Mouse (Mus musculus): Measurements from ENCODE around the gene Wnt5b. TPM values are rescaled to one million over a fixed set of nuclear protein-coding genes. Genes with fewer than 3 reads are reported as not detected.

Wnt5b gene
- polyA plus RNA-seq, 1 experiment, result 0.16 TPM

DNA sequence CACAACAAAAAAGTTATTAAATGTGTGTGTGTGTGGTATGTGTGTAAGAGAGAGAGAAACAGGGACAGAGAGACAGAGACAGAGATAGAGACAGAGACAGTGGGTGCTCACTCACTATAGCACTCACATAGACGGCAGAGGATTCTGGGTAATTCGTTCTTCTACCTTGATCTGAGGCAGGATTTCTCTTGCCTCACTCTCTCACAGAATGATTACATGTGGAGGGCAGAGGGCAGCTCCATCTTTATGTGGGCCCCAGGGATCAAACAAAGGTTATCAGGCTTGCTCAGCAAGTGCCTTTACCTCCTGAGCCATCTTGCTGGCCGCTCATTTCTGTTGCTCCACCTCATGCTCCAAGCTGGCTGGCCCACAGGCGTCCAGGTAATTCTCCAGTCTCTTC is 109.8 kb downstream of the Wnt5b start:
- Histone ChIP-seq H3K79me3 (ENCODE audit: low read depth) (no peaks in the 10 kb centered on the region), H3K27me3 (ENCODE audit: control insufficient read depth, insufficient read depth, insufficient read length) (peaks cover 12% of the 10 kb centered on the region), H3K4me3 (ENCODE audit: insufficient read depth, poor library complexity, severe bottlenecking) (no peak overlapping the region), H3ac (ENCODE audit: control insufficient read depth, insufficient read length, low read depth) (no peak overlapping the region), H3K36me3 (ENCODE audit: control insufficient read depth, insufficient read depth) (no peaks in the 10 kb centered on the region), H3K79me2 (ENCODE audit: control insufficient read depth, insufficient read depth) (no peaks in the 10 kb centered on the region)
- no peak for TF ChIP-seq MYOD1 (IDR thresholded peaks at IDR 0.05; ENCODE audit: control insufficient read depth, insufficient read length, low read depth)

DNA sequence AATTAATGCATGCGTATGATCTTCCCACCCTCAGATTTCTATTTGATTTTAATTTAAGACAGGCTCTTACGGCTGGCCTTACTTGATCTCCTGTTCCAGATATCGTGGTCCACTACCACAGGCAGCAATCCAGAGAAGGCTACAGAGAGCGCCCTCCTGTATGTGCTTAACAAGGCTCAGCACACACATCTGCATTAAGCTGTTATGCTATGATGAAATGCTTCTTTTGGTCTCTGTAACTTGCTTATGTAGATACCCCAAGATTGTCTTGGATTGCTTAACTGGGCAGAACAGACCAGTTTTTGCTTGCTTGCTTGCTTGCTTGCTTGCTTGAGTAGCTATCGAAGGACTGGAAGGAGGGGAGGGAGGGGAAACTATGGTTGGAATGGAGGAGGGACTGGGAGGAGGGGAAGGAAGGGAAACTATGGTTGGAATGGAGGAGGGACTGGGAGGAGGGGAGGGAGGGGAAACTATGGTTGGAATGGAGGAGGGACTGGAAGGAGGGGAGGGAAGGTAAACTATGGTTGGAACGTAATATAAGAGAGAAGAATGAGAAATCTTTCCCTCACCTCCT is 112.3 kb downstream of the Wnt5b start:
- no peak for TF ChIP-seq MYOD1 (IDR thresholded peaks at IDR 0.05; ENCODE audit: control insufficient read depth, insufficient read length, low read depth)
- TF ChIP-seq FOSL1 (IDR thresholded peaks at IDR 0.05; ENCODE audit: insufficient read depth, low read length, poor library complexity, severe bottlenecking), result no peak
- TF ChIP-seq MYOG (IDR thresholded peaks at IDR 0.05; ENCODE audit: control insufficient read depth, extremely low read depth, insufficient read length), result no peak
- no peak for TF ChIP-seq MAX (IDR thresholded peaks at IDR 0.05)
- no peak for TF ChIP-seq CEBPB (IDR thresholded peaks at IDR 0.05; ENCODE audit: low read depth)
- TF ChIP-seq USF1 (IDR thresholded peaks at IDR 0.05; ENCODE audit: low read depth), result no peak
- TF ChIP-seq CTCF (IDR thresholded peaks at IDR 0.05; ENCODE audit: control insufficient read depth, insufficient read depth, insufficient read length), result no peak
- Histone ChIP-seq H3K36me3 (ENCODE audit: control insufficient read depth, insufficient read depth) (no peaks in the 10 kb centered on the region), H3K79me3 (ENCODE audit: low read depth) (no peaks in the 10 kb centered on the region)

DNA sequence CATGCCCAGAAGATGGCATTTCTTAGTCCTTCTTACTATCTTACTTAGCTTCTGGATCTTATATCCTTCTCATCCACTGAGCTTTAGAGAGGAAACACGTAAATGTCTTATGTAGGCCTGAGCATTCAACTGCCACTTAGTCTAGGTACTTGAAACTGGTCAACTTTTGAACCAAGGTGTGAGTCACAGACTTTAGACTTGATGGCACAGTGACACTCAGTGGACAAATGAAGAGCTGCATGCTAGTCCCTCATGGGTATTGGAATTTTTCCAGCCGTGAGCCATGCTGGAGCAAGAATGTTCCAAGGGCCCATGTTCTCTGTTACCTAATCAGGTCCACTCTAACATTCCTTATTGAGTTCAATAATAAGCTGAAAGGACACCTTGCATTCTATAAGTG is 113.6 kb downstream of the Wnt5b start:
- TF ChIP-seq CTCF (IDR thresholded peaks at IDR 0.05; ENCODE audit: control insufficient read depth, insufficient read depth, insufficient read length) (peak; percentile 45), MAX (IDR thresholded peaks at IDR 0.05) (no peak)
- Histone ChIP-seq H3K27me3 (ENCODE audit: control insufficient read depth, insufficient read depth, insufficient read length) (no peaks in the 10 kb centered on the region), H3ac (ENCODE audit: control insufficient read depth, insufficient read length, low read depth) (no peak overlapping the region), H3K4me3 (ENCODE audit: insufficient read depth, poor library complexity, severe bottlenecking) (no peak overlapping the region), H3K36me3 (ENCODE audit: control insufficient read depth, insufficient read depth) (no peaks in the 10 kb centered on the region), H3K79me2 (ENCODE audit: control insufficient read depth, insufficient read depth) (no peaks in the 10 kb centered on the region), H3K79me3 (ENCODE audit: low read depth) (no peaks in the 10 kb centered on the region)

More for the DNA sequence above, 112.3 kb downstream of the Wnt5b start:
- Histone ChIP-seq H3ac (ENCODE audit: control insufficient read depth, insufficient read length, low read depth) (no peak overlapping the region), H3K79me2 (ENCODE audit: control insufficient read depth, insufficient read depth) (no peaks in the 10 kb centered on the region), H3K27me3 (ENCODE audit: control insufficient read depth, insufficient read depth, insufficient read length) (no peaks in the 10 kb centered on the region), H3K4me3 (ENCODE audit: insufficient read depth, poor library complexity, severe bottlenecking) (no peak overlapping the region)

DNA sequence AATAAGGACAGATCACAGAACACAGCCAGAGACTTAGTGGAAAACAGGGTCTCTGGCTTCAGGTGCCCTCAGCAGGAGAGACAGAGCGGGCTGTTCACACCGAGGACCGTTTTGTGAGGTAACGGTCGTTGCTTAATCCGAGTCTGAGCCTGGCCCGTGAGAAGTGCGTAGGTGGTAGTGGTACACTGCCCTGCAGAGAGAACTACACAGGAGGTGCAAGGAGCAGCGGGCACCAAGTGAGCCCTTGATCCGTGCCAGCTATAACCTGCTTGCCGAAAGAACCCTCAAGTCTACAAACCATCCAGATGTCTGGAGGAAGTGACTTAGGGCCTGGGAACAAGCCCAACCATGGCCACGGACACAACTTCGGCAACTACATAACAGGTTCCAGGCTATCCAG is 114.8 kb downstream of the Wnt5b start:
- Histone ChIP-seq H3K4me3 (ENCODE audit: insufficient read depth, poor library complexity, severe bottlenecking) (no peak overlapping the region), H3K79me2 (ENCODE audit: control insufficient read depth, insufficient read depth) (no peaks in the 10 kb centered on the region), H3ac (ENCODE audit: control insufficient read depth, insufficient read length, low read depth) (no peak overlapping the region), H3K36me3 (ENCODE audit: control insufficient read depth, insufficient read depth) (no peaks in the 10 kb centered on the region), H3K27me3 (ENCODE audit: control insufficient read depth, insufficient read depth, insufficient read length) (no peaks in the 10 kb centered on the region), H3K79me3 (ENCODE audit: low read depth) (no peaks in the 10 kb centered on the region)
- TF ChIP-seq USF1 (IDR thresholded peaks at IDR 0.05; ENCODE audit: low read depth) (no peak), MYOG (IDR thresholded peaks at IDR 0.05; ENCODE audit: control insufficient read depth, extremely low read depth, insufficient read length) (no peak)

DNA sequence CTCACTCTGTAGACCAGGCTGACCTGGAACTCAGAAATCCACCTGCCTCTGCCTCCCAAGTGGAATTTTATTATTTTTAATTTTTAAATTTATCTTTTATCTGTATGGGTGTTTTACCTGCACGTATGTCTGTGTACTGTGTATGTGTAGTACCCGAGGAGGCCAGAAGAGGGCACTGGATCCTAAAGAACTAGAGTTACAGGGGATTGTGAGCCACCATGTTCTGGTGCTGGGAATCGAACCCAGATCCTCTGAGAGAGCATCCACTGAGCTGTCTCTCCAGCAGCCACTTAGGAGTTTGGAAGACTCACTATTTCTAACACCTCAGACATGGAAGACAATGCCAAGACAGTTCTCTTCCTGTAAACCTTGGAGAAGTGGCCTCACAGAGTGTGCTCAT is 115.5 kb downstream of the Wnt5b start:
- no peaks in the 10 kb centered on the region for H3K79me3 ChIP-seq (ENCODE audit: low read depth)
- H3K4me3 ChIP-seq (ENCODE audit: insufficient read depth, poor library complexity, severe bottlenecking), result no peak overlapping the region
- TF ChIP-seq MYOD1 (IDR thresholded peaks at IDR 0.05; ENCODE audit: control insufficient read depth, insufficient read length, low read depth) (no peak), MAX (IDR thresholded peaks at IDR 0.05) (no peak), MYOG (IDR thresholded peaks at IDR 0.05; ENCODE audit: control insufficient read depth, extremely low read depth, insufficient read length) (no peak), CEBPB (IDR thresholded peaks at IDR 0.05; ENCODE audit: low read depth) (no peak), CTCF (IDR thresholded peaks at IDR 0.05; ENCODE audit: control insufficient read depth, insufficient read depth, insufficient read length) (no peak), FOSL1 (IDR thresholded peaks at IDR 0.05; ENCODE audit: insufficient read depth, low read length, poor library complexity, severe bottlenecking) (no peak), USF1 (IDR thresholded peaks at IDR 0.05; ENCODE audit: low read depth) (no peak)
- no peaks in the 10 kb centered on the region for H3K27me3 ChIP-seq (ENCODE audit: control insufficient read depth, insufficient read depth, insufficient read length)
- H3ac ChIP-seq (ENCODE audit: control insufficient read depth, insufficient read length, low read depth), result no peak overlapping the region
- H3K79me2 ChIP-seq (ENCODE audit: control insufficient read depth, insufficient read depth), result no peaks in the 10 kb centered on the region
- no peaks in the 10 kb centered on the region for H3K36me3 ChIP-seq (ENCODE audit: control insufficient read depth, insufficient read depth)

DNA sequence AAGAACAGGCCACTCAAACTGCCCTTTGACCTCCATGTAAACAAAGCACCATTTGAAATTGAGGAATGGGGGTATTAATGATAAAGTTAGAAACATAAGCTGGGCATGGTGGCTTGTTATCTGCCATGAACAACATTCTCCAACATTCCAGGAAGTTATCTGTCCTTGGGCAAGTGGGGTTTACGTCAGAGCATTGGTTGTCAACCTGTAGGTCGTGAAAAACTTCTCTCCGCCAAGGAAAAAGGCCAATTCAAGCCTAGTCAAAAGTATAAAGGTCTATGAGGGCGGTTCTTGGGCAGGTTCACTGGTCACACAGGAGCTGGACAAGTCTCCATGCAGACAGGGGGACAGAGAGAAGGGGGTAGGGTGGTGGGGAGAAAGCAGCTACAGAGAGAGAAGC is 123.1 kb downstream of the Wnt5b start:
- H3ac ChIP-seq (ENCODE audit: control insufficient read depth, insufficient read length, low read depth), result no peak overlapping the region
- no peaks in the 10 kb centered on the region for H3K36me3 ChIP-seq (ENCODE audit: control insufficient read depth, insufficient read depth)
- no peak overlapping the region for H3K4me3 ChIP-seq (ENCODE audit: insufficient read depth, poor library complexity, severe bottlenecking)
- no peaks in the 10 kb centered on the region for H3K79me3 ChIP-seq (ENCODE audit: low read depth)
- TF ChIP-seq CTCF (IDR thresholded peaks at IDR 0.05; ENCODE audit: control insufficient read depth, insufficient read depth, insufficient read length) (no peak), MYOD1 (IDR thresholded peaks at IDR 0.05; ENCODE audit: control insufficient read depth, insufficient read length, low read depth) (no peak), MAX (IDR thresholded peaks at IDR 0.05) (no peak), USF1 (IDR thresholded peaks at IDR 0.05; ENCODE audit: low read depth) (no peak), FOSL1 (IDR thresholded peaks at IDR 0.05; ENCODE audit: insufficient read depth, low read length, poor library complexity, severe bottlenecking) (no peak), MYOG (IDR thresholded peaks at IDR 0.05; ENCODE audit: control insufficient read depth, extremely low read depth, insufficient read length) (no peak), CEBPB (IDR thresholded peaks at IDR 0.05; ENCODE audit: low read depth) (no peak)
- H3K27me3 ChIP-seq (ENCODE audit: control insufficient read depth, insufficient read depth, insufficient read length), result no peaks in the 10 kb centered on the region
- H3K79me2 ChIP-seq (ENCODE audit: control insufficient read depth, insufficient read depth), result no peaks in the 10 kb centered on the region

Data from C2C12 (cell line).